ENCODE assay signal across 11 mouse cellular contexts in the genomic region with DNA sequence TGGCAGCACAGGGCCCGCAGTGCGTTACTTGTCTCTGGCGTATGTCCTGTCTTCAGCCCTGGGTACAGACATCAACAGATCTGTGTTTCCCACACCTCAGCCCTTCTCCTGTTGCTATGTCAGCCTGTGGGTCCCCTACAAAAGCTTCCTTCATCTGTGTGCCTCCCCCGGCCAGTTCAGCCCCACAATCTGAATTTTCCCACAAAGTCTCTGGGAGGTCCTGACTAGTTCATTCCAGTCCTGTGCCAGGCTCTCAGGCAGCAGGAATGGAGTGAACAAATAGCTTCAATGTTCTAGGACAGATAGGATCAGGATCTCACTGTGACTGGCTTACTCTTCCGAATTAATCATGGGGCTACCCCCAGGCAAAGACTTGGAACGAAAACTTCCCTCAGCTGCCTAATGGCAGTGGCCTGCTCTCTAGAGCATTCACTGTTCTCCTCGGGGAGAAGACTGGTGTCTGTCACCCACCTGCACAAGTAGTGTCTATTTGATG. TPM values are rescaled to one million over a fixed set of nuclear protein-coding genes. Genes with fewer than 3 reads are reported as not detected.
DNase-seq lines count a peak whose midpoint lies in the region; ATAC-seq and TF ChIP-seq lines count a peak whose summit lies in the region.
"Had no signal": no experiment of that assay in that cellular context is flagged by ENCODE, and none has a peak within 500 bp of the region (broad histone marks: within the 10 kb centered on the region; RNA-seq: fewer than 3 reads in every experiment).

No protein-coding gene starts in this region.

- H3K4me3 ChIP-seq in kidney, embryonic 14.5 days (ENCODE audit: low read length), result no peak overlapping the region
- no peak overlapping the region for H3K4me3 ChIP-seq in midbrain, embryonic 11.5 days (ENCODE audit: low read depth, low read length)
- H3K4me3 ChIP-seq in midbrain, embryonic 14.5 days (replicated peaks; ENCODE audit: low read depth, low read length), result no peak overlapping the region
- no peak overlapping the region for H3K4me3 ChIP-seq in liver, postnatal 0 days (ENCODE audit: low read depth, low read length)

- H3K9ac ChIP-seq in kidney, embryonic 14.5 days (ENCODE audit: low read depth, low read length), result no peak overlapping the region
- no peak overlapping the region for H3K9ac ChIP-seq in midbrain, embryonic 11.5 days (ENCODE audit: low read length)
- no peak overlapping the region for H3K9ac ChIP-seq in midbrain, embryonic 14.5 days (replicated peaks; ENCODE audit: low read length)
- no peak overlapping the region for H3K9ac ChIP-seq in liver, postnatal 0 days (replicated peaks)
- H3K9ac ChIP-seq: lung, embryonic 14.5 days had no signal

- peak; percentile 43; the same call in 1 of the 2 replicates for ATAC-seq in kidney, embryonic 14.5 days (ENCODE audit: low FRiP score, low TSS enrichment)
- no peak for ATAC-seq in midbrain, embryonic 11.5 days (ENCODE audit: low FRiP score)
- ATAC-seq in midbrain, embryonic 14.5 days (ENCODE audit: low FRiP score, low TSS enrichment), result no peak
- ATAC-seq in liver, postnatal 0 days, result no peak
- no peak for ATAC-seq in inflammation-experienced regulatory T-cells, adult 6 months
- ATAC-seq: activated CD4-positive, CD25-positive, alpha-beta regulatory T cell, adult 4 months had no signal

- no peak overlapping the region for H3K27ac ChIP-seq in kidney, embryonic 14.5 days (ENCODE audit: low read depth, low read length)
- H3K27ac ChIP-seq in midbrain, embryonic 11.5 days (ENCODE audit: low read depth, low read length), result no peak overlapping the region
- H3K27ac ChIP-seq in midbrain, embryonic 14.5 days (replicated peaks; ENCODE audit: low read depth, low read length), result no peak overlapping the region
- 0 out of 2 replicates have a peak overlapping the region, but pooled peaks have one; percentile 44 for H3K27ac ChIP-seq in liver, postnatal 0 days (ENCODE audit: low read depth)

- TF ChIP-seq CTCF in liver, postnatal 0 days (IDR thresholded peaks at IDR 0.05; ENCODE audit: low read depth), result no peak

- H3K9me3 ChIP-seq in kidney, embryonic 14.5 days (ENCODE audit: control insufficient read depth, low read length), result no peaks in the 10 kb centered on the region
- H3K9me3 ChIP-seq in midbrain, embryonic 11.5 days (ENCODE audit: control insufficient read depth, low read length), result no peaks in the 10 kb centered on the region
- H3K9me3 ChIP-seq in midbrain, embryonic 14.5 days (ENCODE audit: control insufficient read depth, low read length), result no peaks in the 10 kb centered on the region
- no peaks in the 10 kb centered on the region for H3K9me3 ChIP-seq in liver, postnatal 0 days (ENCODE audit: low read length)

- H3K36me3 ChIP-seq in kidney, embryonic 14.5 days (ENCODE audit: control insufficient read depth, insufficient read depth, low read length), result no peaks in the 10 kb centered on the region
- H3K36me3 ChIP-seq in midbrain, embryonic 11.5 days (ENCODE audit: control insufficient read depth, insufficient read depth, low read length), result no peaks in the 10 kb centered on the region
- H3K36me3 ChIP-seq in midbrain, embryonic 14.5 days (ENCODE audit: control insufficient read depth, insufficient read depth, low read length), result no peaks in the 10 kb centered on the region
- no peaks in the 10 kb centered on the region for H3K36me3 ChIP-seq in liver, postnatal 0 days (replicated peaks; ENCODE audit: insufficient read depth, low read length)

- no peak for TF ChIP-seq EP300 in liver, postnatal 0 days (IDR thresholded peaks at IDR 0.05; ENCODE audit: low read depth)

- no peaks in the 10 kb centered on the region for H3K4me1 ChIP-seq in kidney, embryonic 14.5 days (ENCODE audit: control insufficient read depth, insufficient read depth, low read length)
- H3K4me1 ChIP-seq in midbrain, embryonic 11.5 days (ENCODE audit: control insufficient read depth, insufficient read depth, low read length), result no peaks in the 10 kb centered on the region
- H3K4me1 ChIP-seq in midbrain, embryonic 14.5 days (ENCODE audit: control insufficient read depth, insufficient read depth, low read length), result no peaks in the 10 kb centered on the region
- peaks cover 44% of the 10 kb centered on the region for H3K4me1 ChIP-seq in liver, postnatal 0 days (ENCODE audit: insufficient read depth)

- H3K4me2 ChIP-seq in kidney, embryonic 14.5 days (replicated peaks; ENCODE audit: low read depth, low read length), result no peak overlapping the region
- H3K4me2 ChIP-seq in midbrain, embryonic 11.5 days, result no peak overlapping the region
- no peak overlapping the region for H3K4me2 ChIP-seq in midbrain, embryonic 14.5 days (ENCODE audit: low read length)
- H3K4me2 ChIP-seq in liver, postnatal 0 days (ENCODE audit: low read depth, low read length), result no peak overlapping the region
- H3K4me2 ChIP-seq: lung, embryonic 14.5 days had no signal

- DNase-seq in kidney, postnatal 14 days, result no peak
- DNase-seq in midbrain, embryonic 11.5 days (ENCODE audit: low spot score, missing footprints), result peak; percentile 23
- no peak for DNase-seq in midbrain, embryonic 14.5 days
- DNase-seq in fibroblast of lung, adult 2 months (ENCODE audit: low read depth), result peak; percentile 51
- no peak for DNase-seq in liver, postnatal 0 days
- no peak for DNase-seq in c-Kit-positive CD71-positive TER-119-positive erythroid progenitor cells, embryonic 14.5 days (ENCODE audit: low spot score)
- DNase-seq: kidney, postnatal 25 days; lung, embryonic 14.5 days had no signal

- no peaks in the 10 kb centered on the region for H3K27me3 ChIP-seq in kidney, embryonic 14.5 days (ENCODE audit: control insufficient read depth, insufficient read depth, low read length)
- H3K27me3 ChIP-seq in midbrain, embryonic 11.5 days (ENCODE audit: control insufficient read depth, insufficient read depth, low read length), result no peaks in the 10 kb centered on the region
- no peaks in the 10 kb centered on the region for H3K27me3 ChIP-seq in midbrain, embryonic 14.5 days (ENCODE audit: control insufficient read depth, insufficient read depth, low read length)
- H3K27me3 ChIP-seq in liver, postnatal 0 days (ENCODE audit: insufficient read depth, low read length), result no peaks in the 10 kb centered on the region

- 78% methylated on average over 7 of the region's 7 CpGs for WGBS in kidney, embryonic 14.5 days
- WGBS in midbrain, embryonic 11.5 days, result 83% methylated on average over 7 of the region's 7 CpGs
- 79% methylated on average over 7 of the region's 7 CpGs for WGBS in midbrain, embryonic 14.5 days
- WGBS in liver, postnatal 0 days (ENCODE audit: insufficient replicate concordance), result 82% methylated on average over 7 of the region's 7 CpGs

RNA-seq across cellular contexts. Expression of a gene that starts 3.6 kb away (rescaled TPM):
- 0.40 and 1.6 TPM in 2 replicates for polyA plus RNA-seq in kidney, embryonic 14.5 days (2014; fragmentation: Nextera tagmentation; extraction: Ambion mirVana)
- 0.07 and 0.48 TPM in 2 replicates for polyA plus RNA-seq in midbrain, embryonic 11.5 days (2014; fragmentation: Nextera tagmentation; extraction: Ambion mirVana)
- polyA plus RNA-seq in midbrain, embryonic 14.5 days (2014; fragmentation: Nextera tagmentation; extraction: Ambion mirVana), result 0.28 and 0.40 TPM in 2 replicates
- 3.3 and 5.7 TPM in 2 replicates for polyA plus RNA-seq in liver, postnatal 0 days (2015; fragmentation: Nextera tagmentation; extraction: Ambion mirVana)
- 10 to 100 TPM in 1 of 3 experiments, 1 to 10 TPM in 2; 7.6 to 10.5 (median 8.7) TPM for polyA plus RNA-seq in inflammation-experienced regulatory T-cells, adult 6 months (2017; shearing (Covaris generic))

Comparison
In these comparisons a context has a peak if more than half of its experiments do, and no peak if none do; other contexts are left out.
1. DNase-seq: peak in midbrain, embryonic 11.5 days (single experiment) and fibroblast of lung, adult 2 months (single experiment); none in kidney, postnatal 14 days (single experiment), midbrain, embryonic 14.5 days (single experiment), liver, postnatal 0 days (single experiment) and c-Kit-positive CD71-positive TER-119-positive erythroid progenitor cells, embryonic 14.5 days (single experiment).